Mouse (Mus musculus) midbrain, embryonic 15.5 days (tissue): ENCODE results near the gene Slc23a4. TPM values are rescaled to one million over a fixed set of nuclear protein-coding genes. Genes with fewer than 3 reads are reported as not detected.

Experiments
- ATAC-seq: fragments of 200-750 bp; cut with Nextera tagmentation; replicated peaks from 2 replicates; pipeline ENCODE4 v1.8.0; 2017; ENCODE audit warnings: moderate TSS enrichment
- H3K27ac ChIP-seq: fragments of 300-500 bp; sonication (generic); 2 replicates; pipeline ENCODE4 v1.5.1; 2015; ENCODE audit warnings: mild to moderate bottlenecking, inconsistent platforms
- H3K27me3 ChIP-seq: fragments of 300-500 bp; sonication (generic); replicated peaks from 2 replicates; pipeline ENCODE4 v1.6.1; 2015; ENCODE audit warnings: inconsistent platforms
- H3K36me3 ChIP-seq: fragments of 300-500 bp; sonication (generic); replicated peaks from 2 replicates; pipeline ENCODE4 v1.6.1; 2015; ENCODE audit warnings: inconsistent platforms
- H3K4me1 ChIP-seq: fragments of 300-500 bp; sonication (generic); 2 replicates; pipeline ENCODE4 v1.6.1; 2015; ENCODE audit warnings: inconsistent platforms
- H3K4me2 ChIP-seq: fragments of 300-500 bp; sonication (generic); 2 replicates; pipeline ENCODE4 v1.6.1; 2015; ENCODE audit warnings: inconsistent platforms, mild to moderate bottlenecking, moderate library complexity
- H3K4me3 ChIP-seq: fragments of 300-500 bp; sonication (generic); 2 replicates; pipeline ENCODE4 v1.5.1; 2015; ENCODE audit warnings: mild to moderate bottlenecking, inconsistent platforms
- H3K9ac ChIP-seq: fragments of 300-500 bp; sonication (generic); 2 replicates; pipeline ENCODE4 v1.6.1; 2015; ENCODE audit warnings: mild to moderate bottlenecking, inconsistent platforms
- H3K9me3 ChIP-seq: fragments of 300-500 bp; sonication (generic); 2 replicates; pipeline ENCODE4 v1.6.1; 2016; ENCODE audit warnings: inconsistent platforms
- WGBS: fragments of 180-500 bp; shearing (Covaris S2); methylation state at CpG from one replicate; pipeline ENCODE4 v1.1.7; 2015; ENCODE audit warnings: mixed read lengths; 5-methylcytosine and 5-hydroxymethylcytosine counted together
- polyA plus RNA-seq: library from polyadenylated mRNA; unstranded; fragments of >200 nt; fragmentation: Nextera tagmentation; extraction: Ambion mirVana; gene quantifications from 2 replicates; pipeline ENCODE4 v1.2.1, GENCODE M21; 2015

The Slc23a4 gene
- polyA plus RNA-seq, 1 experiment from 2014 or later, result 1.2 TPM

- H3K4me1 ChIP-seq, result no peaks in the 10 kb centered on the region
- no peak overlapping the region for H3K4me3 ChIP-seq
- 5% methylated on average over 13 of the region's 13 CpGs for WGBS
- H3K4me2 ChIP-seq, result peak overlapping the region; percentile 33
- no peaks in the 10 kb centered on the region for H3K9me3 ChIP-seq
- peak; percentile 59 for ATAC-seq
- H3K27ac ChIP-seq, result no peak overlapping the region
- no peaks in the 10 kb centered on the region for H3K27me3 ChIP-seq
- no peaks in the 10 kb centered on the region for H3K36me3 ChIP-seq
- H3K9ac ChIP-seq, result no peak overlapping the region
Measured at GRCm38 (mm10) chr6:34995265-34995681, 7.1 kb upstream of the Slc23a4 start.

- H3K36me3 ChIP-seq, result no peaks in the 10 kb centered on the region
- H3K9ac ChIP-seq, result no peak overlapping the region
- H3K4me2 ChIP-seq, result no peak overlapping the region
- H3K27ac ChIP-seq, result no peak overlapping the region
- no peak for ATAC-seq
- WGBS, result 81% methylated on average over 5 of the region's 5 CpGs
- H3K27me3 ChIP-seq, result no peaks in the 10 kb centered on the region
- no peaks in the 10 kb centered on the region for H3K9me3 ChIP-seq
- no peaks in the 10 kb centered on the region for H3K4me1 ChIP-seq
- H3K4me3 ChIP-seq, result no peak overlapping the region
Measured at GRCm38 (mm10) chr6:34994692-34995091, 6.5 kb upstream of the Slc23a4 start.

- Histone ChIP-seq H3K36me3 (no peaks in the 10 kb centered on the region), H3K4me2 (no peak overlapping the region), H3K9ac (no peak overlapping the region), H3K4me3 (no peak overlapping the region), H3K27me3 (no peaks in the 10 kb centered on the region), H3K9me3 (no peaks in the 10 kb centered on the region), H3K27ac (no peak overlapping the region), H3K4me1 (peaks cover 8% of the 10 kb centered on the region)
- no peak for ATAC-seq
- WGBS, result 84% methylated on average over 6 of the region's 6 CpGs
Measured at GRCm38 (mm10) chr6:34989263-34989662, 1.1 kb upstream of the Slc23a4 start.

DNA sequence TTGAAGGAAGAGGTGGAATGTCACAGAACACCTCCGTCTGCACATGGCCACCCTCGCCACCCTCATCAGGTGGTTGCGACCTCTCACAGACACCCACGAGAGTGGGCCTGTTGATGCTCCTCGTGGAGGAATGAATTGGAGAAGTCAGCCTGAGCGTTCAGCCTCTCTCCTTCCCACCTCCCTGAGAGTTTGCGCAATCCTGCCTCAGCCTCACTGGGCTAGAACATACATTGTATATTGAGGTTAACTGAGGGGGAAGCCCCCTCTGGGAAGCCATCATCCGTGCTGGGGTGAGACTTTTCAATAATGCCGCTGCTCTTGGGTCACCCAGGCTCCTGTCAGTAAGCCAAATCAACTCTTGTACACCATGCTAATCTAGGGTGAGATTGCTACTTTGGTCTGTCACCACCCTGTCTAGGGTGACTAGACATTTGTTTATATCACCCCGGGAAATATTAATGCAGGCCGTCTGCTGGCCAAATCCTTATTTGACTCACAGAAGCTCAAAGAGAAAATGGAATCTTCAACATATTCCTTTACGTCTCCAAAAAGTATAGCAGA is 1.0 kb downstream of the Slc23a4 start:
- no peak overlapping the region for H3K4me3 ChIP-seq
- 89% methylated on average over 12 of the region's 12 CpGs for WGBS
- H3K36me3 ChIP-seq, result no peaks in the 10 kb centered on the region
- H3K4me1 ChIP-seq, result peaks cover 8% of the 10 kb centered on the region
- H3K27me3 ChIP-seq, result no peaks in the 10 kb centered on the region
- H3K27ac ChIP-seq, result no peak overlapping the region
- H3K9me3 ChIP-seq, result no peaks in the 10 kb centered on the region
- no peak for ATAC-seq
- no peak overlapping the region for H3K4me2 ChIP-seq
- H3K9ac ChIP-seq, result no peak overlapping the region

DNA sequence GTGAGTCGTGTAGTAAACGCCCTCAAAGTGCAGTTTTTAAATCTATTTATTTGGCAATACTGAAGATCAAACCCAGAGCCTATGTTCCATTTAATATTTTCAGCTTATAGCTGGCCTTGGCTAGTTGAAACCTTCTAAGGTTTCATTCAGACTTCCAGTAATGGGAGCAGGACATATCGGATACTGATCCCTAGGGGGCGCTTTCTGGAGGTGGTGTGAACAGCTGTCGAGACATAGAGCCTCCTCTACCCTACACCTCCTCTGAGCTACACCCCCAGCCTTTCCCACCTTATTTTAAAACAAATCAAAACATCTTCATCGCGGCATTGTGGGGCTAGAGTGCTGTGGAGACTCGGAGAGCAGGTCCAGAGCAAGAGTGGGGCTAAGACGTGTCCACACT is 7.5 kb downstream of the Slc23a4 start:
- H3K9ac ChIP-seq, result no peak overlapping the region
- H3K27ac ChIP-seq, result no peak overlapping the region
- no peaks in the 10 kb centered on the region for H3K27me3 ChIP-seq
- H3K4me3 ChIP-seq, result no peak overlapping the region
- no peak for ATAC-seq
- H3K36me3 ChIP-seq, result no peaks in the 10 kb centered on the region
- H3K9me3 ChIP-seq, result no peaks in the 10 kb centered on the region
- H3K4me1 ChIP-seq, result no peaks in the 10 kb centered on the region
- H3K4me2 ChIP-seq, result no peak overlapping the region
- WGBS, result 68% methylated on average over 9 of the region's 9 CpGs

GRCm38 (mm10) chr6:34979291-34979690 is 8.9 kb downstream of the Slc23a4 start:
- 89% methylated on average over 3 of the region's 3 CpGs for WGBS
- no peak for ATAC-seq
- Histone ChIP-seq H3K4me2 (no peak overlapping the region), H3K9ac (no peak overlapping the region), H3K4me3 (no peak overlapping the region), H3K27ac (no peak overlapping the region), H3K4me1 (no peaks in the 10 kb centered on the region), H3K27me3 (no peaks in the 10 kb centered on the region), H3K36me3 (no peaks in the 10 kb centered on the region), H3K9me3 (no peaks in the 10 kb centered on the region)

DNA sequence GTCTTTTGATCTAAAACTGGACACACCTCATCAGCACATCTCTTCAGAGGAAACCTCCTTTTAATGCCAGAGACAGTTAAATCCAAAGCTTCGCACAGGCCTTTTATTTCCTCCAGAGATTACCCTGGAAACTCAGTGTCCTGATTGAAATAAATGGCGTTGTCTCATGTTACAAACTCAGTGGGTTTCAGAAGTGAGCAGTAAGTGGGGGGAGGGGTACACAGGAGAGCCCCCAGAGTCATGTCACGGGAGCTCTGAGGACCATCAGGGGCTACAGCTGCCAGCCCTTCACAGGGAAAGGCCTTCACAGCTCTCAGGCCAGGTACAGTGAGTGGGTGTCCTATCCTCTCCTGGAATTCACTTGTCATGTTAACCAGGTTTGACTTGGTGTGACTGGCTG is 17.0 kb downstream of the Slc23a4 start:
- Histone ChIP-seq H3K9me3 (no peaks in the 10 kb centered on the region), H3K4me3 (no peak overlapping the region), H3K27me3 (no peaks in the 10 kb centered on the region), H3K4me2 (no peak overlapping the region), H3K4me1 (no peaks in the 10 kb centered on the region), H3K9ac (no peak overlapping the region), H3K36me3 (no peaks in the 10 kb centered on the region), H3K27ac (no peak overlapping the region)
- 28% methylated on average over 3 of the region's 3 CpGs for WGBS
- no peak for ATAC-seq

GRCm38 (mm10) chr6:34965819-34966539 is 22.2 kb downstream of the Slc23a4 start:
- no peaks in the 10 kb centered on the region for H3K9me3 ChIP-seq
- no peak overlapping the region for H3K4me3 ChIP-seq
- no peak for ATAC-seq
- no peaks in the 10 kb centered on the region for H3K27me3 ChIP-seq
- WGBS, result 87% methylated on average over 6 of the region's 6 CpGs
- no peak overlapping the region for H3K9ac ChIP-seq
- no peaks in the 10 kb centered on the region for H3K4me1 ChIP-seq
- H3K4me2 ChIP-seq, result no peak overlapping the region
- H3K27ac ChIP-seq, result no peak overlapping the region
- no peaks in the 10 kb centered on the region for H3K36me3 ChIP-seq

GRCm38 (mm10) chr6:34964550-34964949 is 23.7 kb downstream of the Slc23a4 start:
- no peak overlapping the region for H3K4me2 ChIP-seq
- H3K9ac ChIP-seq, result no peak overlapping the region
- H3K27me3 ChIP-seq, result no peaks in the 10 kb centered on the region
- no peak overlapping the region for H3K27ac ChIP-seq
- no peaks in the 10 kb centered on the region for H3K36me3 ChIP-seq
- H3K4me1 ChIP-seq, result no peaks in the 10 kb centered on the region
- H3K4me3 ChIP-seq, result no peak overlapping the region
- no peaks in the 10 kb centered on the region for H3K9me3 ChIP-seq
- no peak for ATAC-seq
- 82% methylated on average over 2 of the region's 2 CpGs for WGBS

- H3K4me2 ChIP-seq, result no peak overlapping the region
- H3K4me3 ChIP-seq, result no peak overlapping the region
- no peaks in the 10 kb centered on the region for H3K27me3 ChIP-seq
- 0 out of 2 replicates have a peak, but pooled peaks cover 6% of the 10 kb centered on the region for H3K4me1 ChIP-seq
- ATAC-seq, result no peak
- H3K27ac ChIP-seq, result no peak overlapping the region
- 91% methylated on average over 7 of the region's 7 CpGs for WGBS
- no peaks in the 10 kb centered on the region for H3K9me3 ChIP-seq
- no peak overlapping the region for H3K9ac ChIP-seq
- H3K36me3 ChIP-seq, result no peaks in the 10 kb centered on the region
Measured at GRCm38 (mm10) chr6:34959131-34959530, 29.1 kb downstream of the Slc23a4 start.

DNA sequence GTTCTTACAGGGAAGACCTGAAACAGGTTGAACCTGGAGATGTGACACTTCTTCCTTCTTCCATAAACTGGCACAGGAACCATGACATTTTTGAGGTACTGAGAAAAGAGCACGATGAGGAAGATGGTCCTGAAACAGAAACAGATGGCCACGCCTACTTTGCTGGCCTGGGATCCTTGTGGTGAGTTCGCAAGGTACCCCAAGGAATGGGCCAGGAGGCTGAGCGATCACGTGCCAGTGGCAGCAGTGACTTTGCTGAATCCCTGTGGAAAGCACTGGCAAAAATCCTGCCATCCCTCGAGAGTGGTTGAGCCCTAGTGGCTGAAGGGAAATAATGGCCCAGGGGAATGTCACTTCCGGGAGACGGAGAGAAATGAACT is 32.4 kb downstream of the Slc23a4 start:
- no peak for ATAC-seq
- H3K9ac ChIP-seq, result no peak overlapping the region
- H3K9me3 ChIP-seq, result no peaks in the 10 kb centered on the region
- WGBS, result 45% methylated on average over 8 of the region's 8 CpGs
- peak overlapping the region; percentile 30; the same call in 1 of the 2 replicates for H3K4me2 ChIP-seq
- H3K27ac ChIP-seq, result no peak overlapping the region
- H3K36me3 ChIP-seq, result no peaks in the 10 kb centered on the region
- no peaks in the 10 kb centered on the region for H3K27me3 ChIP-seq
- H3K4me1 ChIP-seq, result 0 out of 2 replicates have a peak, but pooled peaks cover 6% of the 10 kb centered on the region
- H3K4me3 ChIP-seq, result no peak overlapping the region

DNA sequence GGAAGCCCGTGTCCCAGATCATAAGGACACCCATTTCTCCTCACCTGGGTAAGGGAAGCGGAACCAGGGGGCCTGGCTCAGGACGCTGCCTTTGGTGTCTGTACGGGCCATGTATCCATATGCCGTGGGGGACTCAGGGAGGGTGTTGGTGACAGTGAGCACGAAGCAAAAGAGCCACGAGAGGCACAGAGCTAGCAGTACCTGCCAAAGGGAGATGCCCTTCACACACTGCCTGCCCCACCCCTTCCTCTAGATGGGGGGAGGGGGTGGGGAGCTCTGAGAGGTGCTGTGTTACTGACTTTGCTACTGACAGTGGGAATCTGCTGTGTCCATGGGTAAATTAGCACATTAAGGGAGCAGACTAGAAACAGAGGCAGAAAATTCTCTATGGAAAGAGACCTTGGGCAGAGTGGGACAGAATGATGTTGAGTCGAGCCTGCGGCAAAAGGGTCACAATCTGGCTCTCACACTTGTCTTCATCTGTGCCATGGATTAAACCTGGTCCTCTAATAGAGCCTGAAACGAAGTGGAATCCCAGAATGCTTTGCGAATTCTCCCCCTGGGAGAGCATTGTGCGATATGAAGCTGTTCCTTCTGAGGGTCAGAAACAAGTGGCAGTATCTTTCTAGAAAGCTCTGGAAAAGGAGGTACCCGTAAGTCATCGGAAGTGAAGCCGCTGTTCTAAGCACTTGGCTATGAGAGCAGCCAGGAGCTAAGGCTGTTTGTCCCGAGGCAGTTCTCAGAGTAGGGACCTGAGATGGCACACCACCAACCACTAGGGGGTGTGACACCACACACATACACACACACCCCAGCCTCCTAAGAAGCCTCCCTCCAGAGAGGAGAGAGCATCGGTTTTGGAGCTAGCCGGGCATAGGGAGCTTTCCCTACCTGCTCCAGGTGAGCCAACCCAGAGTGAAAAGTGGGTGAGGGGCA is 33.0 kb downstream of the Slc23a4 start:
- Histone ChIP-seq H3K9me3 (no peaks in the 10 kb centered on the region), H3K27ac (no peak overlapping the region), H3K27me3 (no peaks in the 10 kb centered on the region), H3K36me3 (no peaks in the 10 kb centered on the region), H3K4me1 (0 out of 2 replicates have a peak, but pooled peaks cover 6% of the 10 kb centered on the region), H3K9ac (no peak overlapping the region), H3K4me2 (peak overlapping the region; percentile 30), H3K4me3 (0 out of 2 replicates have a peak overlapping the region, but pooled peaks have one; percentile 10)
- peak; percentile 62; the same call in 1 of the 2 replicates for ATAC-seq
- WGBS, result 54% methylated on average over 18 of the region's 18 CpGs
